Mouse (Mus musculus) T-cell, adult 66 days (primary cell): Measurements from ENCODE around the gene Olfr1024. TPM values are rescaled to one million over a fixed set of nuclear protein-coding genes. Genes with fewer than 3 reads are reported as not detected.

Source experiments
- total RNA-seq, 2 experiments: library from RNA; stranded (reverse); gene quantifications; 3 replicates in 1 of 2; 4 replicates in 1 of 2; pipeline ENCODE4 v1.2.4; 2023

The Olfr1024 gene
- total RNA-seq, result not detected

DNA sequence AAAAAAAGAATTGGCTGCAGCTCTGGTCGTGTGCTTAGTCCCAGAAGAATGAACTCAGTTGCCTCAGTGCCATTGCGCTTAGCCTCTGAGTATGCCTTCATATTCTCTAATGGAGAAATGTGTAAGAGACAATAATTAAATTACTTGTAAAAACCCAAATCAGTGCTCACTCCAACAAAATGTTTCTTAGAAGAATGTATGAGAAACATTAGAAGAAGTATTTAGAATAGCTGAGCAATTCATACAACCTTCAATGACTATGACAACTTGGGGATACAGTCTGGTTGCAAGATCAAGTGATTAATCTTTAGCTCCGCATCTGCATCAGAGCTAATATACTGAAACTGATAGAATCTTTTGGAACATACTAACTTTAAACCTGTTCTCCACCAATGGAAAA is at the start of gene Olfr1024:
Gene Olfr1024 (minus strand): TSS at position 101 of the 400 bp plus-strand sequence.

DNA sequence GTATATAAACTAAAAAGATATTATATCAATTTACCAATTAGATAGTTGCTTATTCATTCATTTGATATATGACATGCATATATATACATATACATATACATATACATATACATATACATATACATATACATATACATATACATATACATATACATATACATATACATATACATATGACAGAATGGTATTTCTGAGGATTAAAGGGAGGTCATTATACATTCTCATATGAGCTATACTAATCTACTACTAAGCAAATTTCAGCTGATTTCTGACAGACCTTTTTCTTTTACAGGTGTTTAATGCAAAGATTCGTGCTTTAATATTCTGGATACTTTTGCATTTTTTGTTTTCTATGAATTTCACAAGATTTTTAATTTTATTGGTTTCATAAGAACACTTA is 45.3 kb upstream of the Olfr1024 start, which contains the start of gene Olfr1028:
Gene Olfr1028 (plus strand): TSS at position 301 of the 400 bp plus-strand sequence.

DNA sequence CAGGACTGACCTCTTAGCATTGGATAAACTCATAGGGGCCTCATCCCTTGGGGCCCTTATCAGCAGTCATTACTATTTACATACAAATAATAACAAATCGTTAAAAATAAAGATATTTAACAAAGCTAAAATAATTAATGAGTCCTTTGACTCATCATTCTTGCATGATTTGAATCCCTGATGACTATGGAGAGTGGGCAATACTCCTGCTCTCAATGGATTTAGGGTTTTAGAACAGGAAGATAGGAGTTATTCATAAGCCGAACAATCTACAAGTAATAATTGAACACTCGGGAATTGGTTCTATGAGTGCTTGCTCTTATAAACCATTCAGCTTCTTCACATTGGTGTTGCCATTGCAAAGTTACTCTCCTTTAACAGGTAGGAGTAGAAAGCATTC is 16.4 kb upstream of the Olfr1024 start, which contains the start of gene Olfr1026:
Gene Olfr1026 (plus strand): TSS at position 301 of the 400 bp plus-strand sequence.

DNA sequence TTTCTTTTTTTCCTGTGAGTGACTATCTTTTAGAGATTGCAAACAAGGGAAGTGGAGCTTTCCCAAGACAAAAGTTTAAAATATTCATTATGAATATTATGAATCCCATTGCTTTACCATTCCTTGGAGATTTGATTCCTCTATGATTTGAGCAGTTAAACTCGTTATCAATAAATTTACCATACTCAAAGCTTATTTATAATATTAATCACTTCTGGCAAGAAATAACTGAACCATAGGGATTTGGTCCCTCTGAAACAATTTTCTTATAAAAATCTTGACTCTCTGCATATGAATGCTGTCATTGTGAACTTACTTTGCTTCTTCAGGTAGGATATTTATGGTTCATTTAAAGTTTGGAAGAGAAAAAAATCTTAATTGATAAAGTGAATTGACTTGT is 10.0 kb upstream of the Olfr1024 start, which contains the start of gene Olfr1025-ps1:
Gene Olfr1025-ps1 (plus strand): TSS at position 301 of the 400 bp plus-strand sequence.

DNA sequence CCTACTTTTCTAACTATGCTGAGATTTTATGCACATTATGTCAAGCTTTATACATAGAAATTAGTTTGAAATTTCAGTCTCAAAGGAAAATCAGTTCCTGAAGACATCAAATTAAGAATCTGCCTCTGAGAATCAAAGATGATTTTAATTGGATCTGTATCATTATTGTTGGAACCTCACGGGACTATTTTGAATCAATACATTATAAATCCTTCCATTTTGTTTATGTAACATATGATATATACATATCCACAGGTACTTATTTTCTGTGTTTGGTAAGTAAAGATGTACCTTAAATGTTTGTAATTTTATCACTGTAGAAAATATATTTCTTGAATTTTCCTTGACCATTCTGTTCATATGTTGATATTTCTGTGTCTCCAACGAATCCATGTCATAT is 19.5 kb downstream of the Olfr1024 start, which contains the start of gene Olfr1023:
Gene Olfr1023 (plus strand): TSS at position 301 of the 400 bp plus-strand sequence.

DNA sequence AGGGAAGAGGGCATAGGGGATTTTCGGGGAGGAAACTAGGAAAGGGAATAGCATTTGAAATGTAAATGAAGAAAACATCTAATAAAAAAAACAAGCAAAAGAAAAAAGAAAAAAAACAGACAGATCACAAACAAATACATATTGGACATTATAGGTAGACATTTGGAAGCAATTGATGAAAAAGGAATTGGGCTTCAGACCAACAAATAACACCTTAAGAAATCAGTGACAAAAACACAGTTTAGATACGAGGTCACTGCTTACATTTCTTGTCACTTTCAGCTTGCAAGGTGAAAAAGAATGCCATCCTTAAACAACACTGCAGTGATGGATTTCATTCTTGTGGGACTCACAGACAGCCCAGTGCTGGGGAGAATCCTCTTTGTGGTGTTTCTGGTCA is 36.6 kb downstream of the Olfr1024 start, which contains the start of gene Olfr1022:
Gene Olfr1022 (plus strand): TSS at position 301 of the 400 bp plus-strand sequence.

Other genes with a start within 250 kb of the Olfr1024 start
- gene Olfr154, start 240.6 kb downstream of the Olfr1024 start, total RNA-seq, result not detected
- not detected for gene Olfr1006, start 226.3 kb downstream of the Olfr1024 start, total RNA-seq
- gene Olfr1008, start 215.6 kb downstream of the Olfr1024 start, total RNA-seq, result not detected
- gene Olfr1009, start 189.6 kb downstream of the Olfr1024 start, total RNA-seq, result not detected
- gene Olfr1012, start 142.3 kb downstream of the Olfr1024 start, total RNA-seq, result not detected
- not detected for gene Olfr1013, start 138.0 kb downstream of the Olfr1024 start, total RNA-seq
- gene Olfr1014, start 132.3 kb downstream of the Olfr1024 start, total RNA-seq, result not detected
- not detected for gene Olfr1015, start 123.0 kb downstream of the Olfr1024 start, total RNA-seq
- not detected for gene Olfr1016, start 102.5 kb downstream of the Olfr1024 start, total RNA-seq
- gene Olfr1018, start 86.6 kb downstream of the Olfr1024 start, total RNA-seq, result not detected
- not detected for gene Olfr1019, start 59.6 kb downstream of the Olfr1024 start, total RNA-seq
- not detected for gene Olfr1020, start 58.0 kb downstream of the Olfr1024 start, total RNA-seq
- not detected for gene Olfr1022, start 36.5 kb downstream of the Olfr1024 start, total RNA-seq
- gene Olfr1023, start 19.4 kb downstream of the Olfr1024 start, total RNA-seq, result not detected
- not detected for gene Olfr1025-ps1, start 10.1 kb upstream of the Olfr1024 start, total RNA-seq
- not detected for gene Olfr1026, start 16.5 kb upstream of the Olfr1024 start, total RNA-seq
- gene Olfr1028, start 45.4 kb upstream of the Olfr1024 start, total RNA-seq, result not detected
- not detected for gene Olfr1029, start 68.8 kb upstream of the Olfr1024 start, total RNA-seq
- not detected for gene Olfr1030, start 74.2 kb upstream of the Olfr1024 start, total RNA-seq
- gene Olfr1031, start 85.3 kb upstream of the Olfr1024 start, total RNA-seq, result not detected
- gene Olfr1032, start 100.5 kb upstream of the Olfr1024 start, total RNA-seq, result not detected
- not detected for gene Olfr1033, start 115.6 kb upstream of the Olfr1024 start, total RNA-seq
- not detected for gene Olfr1034, start 140.8 kb upstream of the Olfr1024 start, total RNA-seq
- not detected for gene Olfr1036, start 168.9 kb upstream of the Olfr1024 start, total RNA-seq
- not detected for gene Olfr1037, start 182.3 kb upstream of the Olfr1024 start, total RNA-seq
- not detected for gene Olfr1039, start 230.9 kb upstream of the Olfr1024 start, total RNA-seq
- not detected for gene Olfr1040, start 241.7 kb upstream of the Olfr1024 start, total RNA-seq